8 mouse cellular contexts compared by ENCODE assay signal in genomic region chr9:54980674-54981073, GRCm38 (mm10). TPM values are rescaled to one million over a fixed set of nuclear protein-coding genes. Genes with fewer than 3 reads are reported as not detected.
A peak's percentile ranks its signal among the peaks of the same experiment; 100 is the strongest.
DNase-seq lines count a peak whose midpoint lies in the region; ATAC-seq lines count a peak whose summit lies in the region.

TSS of gene Chrna5 (plus strand) at chr9:54980880.

- DNase-seq in cerebellum, postnatal 10 days = peak; percentile 10 to 20
- no peak for DNase-seq in cerebellum, adult 18-20 months
- DNase-seq in neural tube, embryonic 11.5 days (ENCODE audit: low spot score) = no peak
- DNase-seq in neural tube, embryonic 10.5 days (ENCODE audit: extremely low spot score, low spot score) = no peak
- no peak for DNase-seq in liver, embryonic 11.5 days (ENCODE audit: low spot score)
- DNase-seq in embryo, embryonic 9.5 days (ENCODE audit: extremely low spot score) = no peak
- DNase-seq in embryo, embryonic 10.5 days (ENCODE audit: low spot score) = no peak

- H3K27ac ChIP-seq in neural tube, embryonic 11.5 days (ENCODE audit: low read depth, low read length) = no peak within 1 kb of the TSS
- H3K27ac ChIP-seq in liver, embryonic 11.5 days (ENCODE audit: low read depth, low read length) = no peak within 1 kb of the TSS
- H3K27ac ChIP-seq in stomach, embryonic 16.5 days (ENCODE audit: low read length) = no peak within 1 kb of the TSS

- peaks cover 12% of the 10 kb centered on the region for H3K27me3 ChIP-seq in neural tube, embryonic 11.5 days (ENCODE audit: control insufficient read depth, insufficient read depth, low read length)
- H3K27me3 ChIP-seq in liver, embryonic 11.5 days (replicated peaks; ENCODE audit: control insufficient read depth, insufficient read depth, low read length) = peaks cover 40% of the 10 kb centered on the region
- H3K27me3 ChIP-seq in stomach, embryonic 16.5 days (ENCODE audit: control insufficient read depth, insufficient read depth, low read length) = peaks cover 30% of the 10 kb centered on the region

- H3K36me3 ChIP-seq in neural tube, embryonic 11.5 days (ENCODE audit: control insufficient read depth, insufficient read depth, low read length) = no peaks in the 10 kb centered on the region
- H3K36me3 ChIP-seq in liver, embryonic 11.5 days (ENCODE audit: control insufficient read depth, insufficient read depth, low read length) = no peaks in the 10 kb centered on the region
- H3K36me3 ChIP-seq in stomach, embryonic 16.5 days (ENCODE audit: control insufficient read depth, insufficient read depth, low read length) = no peaks in the 10 kb centered on the region

- 61% methylated on average over 8 of the region's 8 CpGs for WGBS in neural tube, embryonic 11.5 days
- 69% methylated on average over 8 of the region's 8 CpGs for WGBS in liver, embryonic 11.5 days
- 71% methylated on average over 8 of the region's 8 CpGs for WGBS in stomach, embryonic 16.5 days

- H3K4me1 ChIP-seq in neural tube, embryonic 11.5 days (ENCODE audit: control insufficient read depth, insufficient read depth, low read length) = 0 out of 2 replicates have a peak, but pooled peaks cover 3% of the 10 kb centered on the region
- no peaks in the 10 kb centered on the region for H3K4me1 ChIP-seq in liver, embryonic 11.5 days (replicated peaks; ENCODE audit: control insufficient read depth, insufficient read depth, low read length)
- 0 out of 2 replicates have a peak, but pooled peaks cover 4% of the 10 kb centered on the region for H3K4me1 ChIP-seq in stomach, embryonic 16.5 days (ENCODE audit: control insufficient read depth, insufficient read depth, low read length)

- no peaks in the 10 kb centered on the region for H3K9me3 ChIP-seq in neural tube, embryonic 11.5 days (ENCODE audit: control insufficient read depth, low read length)
- H3K9me3 ChIP-seq in liver, embryonic 11.5 days (ENCODE audit: control insufficient read depth, low read length) = no peaks in the 10 kb centered on the region
- H3K9me3 ChIP-seq in stomach, embryonic 16.5 days (replicated peaks; ENCODE audit: control insufficient read depth, low read length) = no peaks in the 10 kb centered on the region

- peak within 1 kb of the TSS; percentile 83 for H3K4me2 ChIP-seq in neural tube, embryonic 11.5 days (ENCODE audit: low read depth)
- peak within 1 kb of the TSS; percentile 96 for H3K4me2 ChIP-seq in liver, embryonic 11.5 days
- H3K4me2 ChIP-seq in stomach, embryonic 16.5 days (ENCODE audit: low read depth, low read length) = peak within 1 kb of the TSS; percentile 98

- H3K9ac ChIP-seq in neural tube, embryonic 11.5 days (ENCODE audit: low read length) = peak within 1 kb of the TSS; percentile 41; the same call in 1 of the 2 replicates
- H3K9ac ChIP-seq in liver, embryonic 11.5 days (ENCODE audit: low read depth, low read length) = no peak within 1 kb of the TSS
- H3K9ac ChIP-seq in stomach, embryonic 16.5 days (ENCODE audit: low read length) = peak within 1 kb of the TSS; percentile 67

- peak within 1 kb of the TSS; percentile 59 for H3K4me3 ChIP-seq in neural tube, embryonic 11.5 days (ENCODE audit: low read depth, low read length)
- peak within 1 kb of the TSS; percentile 67 for H3K4me3 ChIP-seq in liver, embryonic 11.5 days (ENCODE audit: low read depth, low read length)
- H3K4me3 ChIP-seq in stomach, embryonic 16.5 days (replicated peaks; ENCODE audit: low read length) = peak within 1 kb of the TSS; percentile 68

- no peak for ATAC-seq in neural tube, embryonic 11.5 days (ENCODE audit: insufficient read depth, low FRiP score, low TSS enrichment)
- ATAC-seq in liver, embryonic 11.5 days (replicated peaks; ENCODE audit: low FRiP score) = no peak
- ATAC-seq in stomach, embryonic 16.5 days (ENCODE audit: insufficient read depth, low FRiP score) = no peak

RNA-seq across cellular contexts. Expression of gene Chrna5, which starts in this region (rescaled TPM):
- polyA plus RNA-seq in neural tube, embryonic 11.5 days (2014; fragmentation: Nextera tagmentation; extraction: Ambion mirVana) = 4.8 and 5.2 TPM in 2 replicates
- polyA plus RNA-seq in liver, embryonic 11.5 days (2014; fragmentation: Nextera tagmentation; extraction: Ambion mirVana) = 0.06 TPM in 1 of 2 replicates, not detected in the other
- polyA plus RNA-seq in stomach, embryonic 16.5 days (2015; fragmentation: Nextera tagmentation; extraction: Ambion mirVana) = 0.44 TPM in 2 replicates

Comparison
In these comparisons a context has a peak if more than half of its experiments do, and no peak if none do; other contexts are left out.
1. DNase-seq: peak in cerebellum, postnatal 10 days (2 of 2); none in cerebellum, adult 18-20 months (0 of 2), neural tube, embryonic 11.5 days (single experiment), neural tube, embryonic 10.5 days (single experiment), liver, embryonic 11.5 days (single experiment), embryo, embryonic 9.5 days (single experiment) and embryo, embryonic 10.5 days (single experiment).
2. Peak in every context shown above with its lines, with median percentiles within 50 percentile points of each other: H3K4me2 ChIP-seq and H3K4me3 ChIP-seq.